Mouse (Mus musculus): ENCODE measurements at regions not wholly inside any gene's neighbourhood (a gene's known extent, or its start where the extent isn't known, plus 50 kb on each side); places are given as distances from the start of the nearest gene placed in this dataset.

DNA sequence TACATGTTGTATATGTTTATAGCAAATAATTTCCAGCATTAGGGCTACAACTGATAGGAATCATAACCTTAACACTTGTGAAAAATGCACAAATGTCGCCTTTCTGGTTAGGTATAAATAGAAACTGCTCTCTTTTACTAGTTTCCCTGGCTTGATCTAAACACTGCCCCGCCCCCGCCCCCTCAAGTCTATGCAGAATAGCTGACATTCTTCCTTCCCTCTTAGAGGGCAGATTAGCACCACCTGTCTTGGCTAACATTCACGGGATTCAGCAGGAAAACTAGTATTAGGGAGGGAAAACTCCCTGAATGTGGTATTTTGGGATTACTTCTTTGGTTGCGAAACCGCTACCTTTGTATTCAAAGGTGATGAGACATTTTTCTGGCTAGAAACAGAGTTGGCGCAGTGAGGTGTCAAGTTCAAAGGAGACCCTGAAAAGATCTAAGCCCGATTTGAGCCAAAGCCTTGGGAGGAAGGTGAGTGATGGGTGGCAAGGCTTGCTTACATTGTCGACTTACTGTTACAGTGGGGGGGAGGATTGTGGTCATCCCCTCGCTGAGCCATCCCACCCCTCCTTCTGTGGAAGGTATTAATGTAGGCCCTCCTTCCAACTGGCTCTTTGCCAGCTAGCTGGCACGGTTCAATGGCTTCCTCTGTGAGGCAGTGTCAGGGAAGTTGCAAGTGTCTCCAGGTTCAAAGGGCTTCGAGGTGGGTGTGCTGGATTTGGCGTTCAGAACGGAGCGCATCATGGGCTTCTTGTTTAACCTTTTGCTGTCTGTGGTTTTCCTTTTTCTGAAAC is 209.8 kb upstream of the Nr2f2 start:
- DNase-seq (ENCODE audit: low spot score in 2 of 2) = no peak

DNA sequence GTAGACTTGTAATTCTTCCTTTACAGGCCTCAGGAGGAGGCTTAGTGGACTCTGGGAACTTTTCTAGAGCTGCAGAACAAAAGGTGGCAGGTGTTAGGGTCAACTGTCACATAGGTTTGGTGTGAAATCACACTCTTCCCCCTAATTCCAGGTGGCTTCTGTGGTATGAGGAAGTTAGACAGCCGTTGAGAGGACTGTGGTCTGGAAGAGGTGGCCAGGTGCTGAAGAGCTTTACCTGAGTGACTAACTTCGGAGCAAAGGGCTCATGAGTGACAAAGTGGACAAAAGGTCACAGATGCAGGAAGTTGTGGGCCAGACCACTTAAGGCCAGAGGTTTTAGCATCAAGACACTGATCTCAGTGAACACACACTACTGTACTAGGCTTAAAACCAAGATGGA is 209.1 kb upstream of the Nr2f2 start:
- DNase-seq (ENCODE audit: low spot score in 2 of 2) = no peak

DNA sequence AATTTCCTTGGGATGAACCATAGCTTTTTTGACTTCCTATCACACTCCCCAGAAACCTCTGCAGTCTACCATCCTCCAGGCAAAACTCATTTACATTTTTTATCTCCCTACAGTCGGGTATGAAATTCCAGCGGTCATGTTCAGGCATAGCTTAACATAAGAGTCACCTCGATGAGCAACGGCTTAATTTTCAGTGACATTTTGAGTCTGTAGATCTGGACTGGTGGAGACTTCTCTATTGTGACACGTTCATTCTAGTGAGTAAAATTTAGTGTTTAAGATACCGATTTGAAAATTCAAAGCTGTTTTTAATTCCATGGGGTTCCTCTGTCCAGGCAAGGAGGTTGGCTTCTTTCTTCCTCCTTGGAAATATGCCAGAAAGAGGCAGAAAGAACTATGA is 207.7 kb upstream of the Nr2f2 start:
- no peak for DNase-seq (ENCODE audit: low spot score in 2 of 2)

DNA sequence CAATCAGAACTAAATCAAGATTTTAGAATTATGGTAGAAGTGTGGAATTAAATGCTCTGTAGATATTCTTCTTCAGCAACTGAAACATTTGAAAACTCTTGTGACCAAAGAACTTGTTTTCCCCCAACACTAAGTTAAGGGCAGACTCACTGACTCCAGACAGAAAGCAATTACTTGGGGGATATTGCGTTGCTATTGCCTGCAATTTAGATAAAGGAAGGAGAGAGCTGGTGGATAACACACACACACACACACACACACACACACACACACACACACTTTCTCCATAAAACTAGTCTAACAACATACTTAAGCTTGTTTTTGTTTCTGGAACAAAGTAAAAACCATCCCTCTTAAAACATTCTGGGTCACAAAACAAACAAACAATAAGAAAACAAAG is 198.5 kb upstream of the Nr2f2 start:
- no peak for DNase-seq (ENCODE audit: low spot score in 2 of 2)

DNA sequence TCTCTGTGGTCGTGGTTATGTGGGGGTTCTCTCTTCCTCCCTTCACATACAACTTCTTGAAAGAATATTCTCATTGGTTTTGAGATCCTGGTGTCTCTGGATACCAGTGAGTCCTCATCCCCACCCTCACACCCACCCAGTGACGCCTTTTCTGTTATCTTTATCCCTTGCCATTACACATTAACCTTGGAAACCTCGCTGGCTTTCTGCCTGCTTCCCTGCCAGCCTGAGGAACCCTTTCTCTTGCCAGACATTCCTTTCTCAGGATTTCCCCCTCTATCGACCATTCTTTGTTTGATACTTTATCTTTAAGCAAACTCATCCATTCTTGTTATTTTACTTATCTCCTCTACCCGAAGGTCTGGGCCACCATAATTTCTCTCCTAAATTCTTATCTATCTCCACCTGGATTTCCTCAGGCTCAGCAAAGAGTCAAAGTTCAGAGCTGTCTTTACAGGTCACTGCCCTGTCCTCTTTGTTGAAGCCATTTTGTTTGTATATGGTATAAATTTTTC is 182.5 kb upstream of the Nr2f2 start:
- DNase-seq (ENCODE audit: low spot score in 2 of 2) = no peak

DNA sequence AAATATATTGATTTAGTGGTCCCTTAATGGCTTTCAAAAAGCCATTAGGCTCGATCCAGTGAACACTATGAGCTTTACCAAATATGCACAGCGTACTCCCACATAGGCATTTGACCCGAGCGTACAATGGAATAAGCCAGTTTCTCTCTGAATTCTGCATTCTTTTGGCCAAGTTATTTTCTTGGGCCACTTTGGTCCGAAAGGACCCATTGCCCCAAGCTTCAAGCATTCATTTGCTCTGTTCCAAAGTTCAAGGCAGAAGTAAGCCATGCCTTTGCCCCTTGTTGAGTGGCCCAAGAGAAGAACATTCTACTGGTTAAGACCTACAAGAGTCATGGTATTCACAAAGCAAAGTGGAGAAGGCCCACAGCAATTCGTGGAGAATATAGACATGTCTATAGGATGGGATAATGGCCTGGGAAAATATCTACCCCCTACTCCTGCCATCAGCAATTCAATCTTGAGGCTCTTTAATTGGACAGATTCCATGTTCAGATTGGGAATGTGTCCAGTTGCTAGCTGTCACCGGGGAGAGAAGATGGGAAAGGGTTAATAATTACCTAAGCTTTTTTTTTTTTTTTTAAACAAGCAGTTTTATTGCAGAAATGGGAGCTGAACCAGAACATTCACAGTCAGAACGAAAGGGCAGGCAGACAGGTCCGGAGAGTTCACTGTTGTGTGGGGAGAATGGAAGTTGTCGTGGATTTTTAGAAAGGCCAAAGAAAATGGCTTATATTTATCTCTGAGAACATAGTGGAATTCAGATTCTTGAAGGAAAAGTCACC is 175.5 kb upstream of the Nr2f2 start:
- DNase-seq (ENCODE audit: low spot score in 2 of 2) = no peak

DNA sequence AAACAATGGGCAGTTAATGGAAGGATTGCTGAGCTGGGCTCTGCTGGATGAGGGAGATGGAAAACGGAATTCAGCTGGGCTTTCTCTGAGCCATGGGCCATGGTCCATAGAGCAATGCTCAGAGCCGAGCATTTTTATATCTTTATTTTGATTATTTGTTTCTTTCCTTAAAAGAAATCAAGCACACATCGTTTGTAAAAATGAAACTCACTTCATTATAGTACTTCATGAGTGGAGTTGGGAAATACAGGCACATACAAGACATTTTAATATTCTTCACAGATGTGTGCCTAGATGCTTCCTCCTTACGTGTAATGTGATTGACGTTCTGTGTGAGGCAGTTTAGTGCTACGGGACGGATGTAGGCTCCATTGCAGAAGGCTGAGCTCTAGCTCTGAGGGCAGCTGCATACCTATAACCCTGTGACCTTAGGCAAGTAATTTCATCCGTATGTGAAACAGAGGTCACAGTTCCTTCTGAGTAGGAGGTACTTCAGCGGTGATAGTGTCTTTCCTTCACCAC is 172.6 kb upstream of the Nr2f2 start:
- no peak for DNase-seq (ENCODE audit: low spot score in 2 of 2)

DNA sequence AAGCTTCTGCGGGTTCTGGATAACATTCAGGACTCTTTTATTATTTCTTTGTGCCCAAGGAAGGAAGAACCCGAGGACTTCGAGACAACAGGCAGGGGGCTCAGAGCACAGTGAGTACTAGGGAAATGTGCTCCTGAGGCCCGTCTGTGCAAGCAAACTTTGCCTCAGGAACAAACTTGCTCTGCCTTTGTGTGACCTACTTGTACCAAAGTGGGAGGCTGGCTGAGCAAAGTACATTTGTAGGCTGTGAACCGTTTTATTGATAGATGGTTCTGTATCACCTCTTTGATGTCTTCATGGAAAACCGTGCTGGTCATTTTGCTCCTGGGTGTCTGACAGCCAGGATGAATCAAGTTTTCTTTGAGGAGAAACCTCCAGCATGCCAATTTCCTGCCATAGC is 169.5 kb upstream of the Nr2f2 start:
- DNase-seq (ENCODE audit: low spot score in 2 of 2) = no peak

DNA sequence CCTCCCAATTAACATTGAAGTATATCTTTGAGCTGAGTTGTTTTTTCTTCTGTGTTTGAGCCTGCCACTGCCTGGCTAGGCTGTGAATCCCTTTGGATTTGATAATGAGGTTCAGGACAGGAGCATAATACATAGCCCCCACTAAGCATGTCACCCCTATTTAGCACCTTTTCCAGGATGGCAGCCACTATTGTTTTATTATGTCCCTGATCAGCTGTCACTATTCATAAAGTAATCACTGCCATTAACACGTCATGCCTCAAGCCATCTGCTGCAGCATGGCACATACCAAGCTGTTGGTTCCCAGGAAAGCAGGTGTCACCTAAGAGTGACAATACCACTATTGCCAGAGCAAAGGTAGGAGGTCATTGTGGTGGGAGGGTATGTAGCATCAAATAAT is 167.0 kb upstream of the Nr2f2 start:
- DNase-seq (ENCODE audit: low spot score in 2 of 2) = no peak

DNA sequence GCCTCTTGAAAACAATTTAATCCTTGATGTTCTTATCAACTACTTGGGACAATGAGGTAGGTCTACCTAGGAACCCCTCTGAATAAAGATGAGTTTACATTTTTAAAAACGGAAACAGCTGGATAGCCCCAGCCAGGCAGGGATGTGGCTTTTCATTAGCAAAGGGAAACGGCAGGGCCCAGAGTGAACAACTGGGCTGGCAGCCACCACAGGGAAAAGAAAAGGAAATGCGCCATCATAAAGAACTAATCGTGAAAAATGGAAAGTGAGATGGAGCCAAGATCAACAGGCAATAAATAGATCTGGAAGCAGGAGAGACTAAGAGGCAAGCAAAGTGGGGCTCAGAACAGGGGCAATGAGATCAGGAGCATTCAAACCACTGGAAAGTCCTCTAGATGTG is 161.4 kb upstream of the Nr2f2 start:
- peak in 1 of 2 experiments; percentile 32 for DNase-seq (ENCODE audit: low spot score in 2 of 2)

DNA sequence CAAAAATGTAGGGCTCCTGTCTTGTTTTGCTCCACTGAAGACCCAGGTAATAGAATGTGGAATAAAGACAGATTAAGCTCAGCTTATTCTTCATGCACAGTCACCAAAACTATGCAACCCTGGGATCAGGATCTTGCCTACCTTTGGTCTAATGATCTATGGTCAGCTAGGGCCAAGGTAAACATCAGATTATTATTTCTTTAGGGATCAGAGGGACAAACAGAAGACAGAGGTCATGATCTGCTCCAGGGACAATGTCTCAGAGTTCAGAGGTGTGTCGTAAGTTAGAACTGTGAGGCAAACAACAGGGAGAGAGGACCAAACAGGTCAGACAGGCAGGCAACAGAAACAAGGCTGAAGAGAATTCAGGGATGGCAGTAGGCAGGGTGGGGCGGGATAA is 158.8 kb upstream of the Nr2f2 start:
- DNase-seq (ENCODE audit: low spot score in 2 of 2) = no peak

DNA sequence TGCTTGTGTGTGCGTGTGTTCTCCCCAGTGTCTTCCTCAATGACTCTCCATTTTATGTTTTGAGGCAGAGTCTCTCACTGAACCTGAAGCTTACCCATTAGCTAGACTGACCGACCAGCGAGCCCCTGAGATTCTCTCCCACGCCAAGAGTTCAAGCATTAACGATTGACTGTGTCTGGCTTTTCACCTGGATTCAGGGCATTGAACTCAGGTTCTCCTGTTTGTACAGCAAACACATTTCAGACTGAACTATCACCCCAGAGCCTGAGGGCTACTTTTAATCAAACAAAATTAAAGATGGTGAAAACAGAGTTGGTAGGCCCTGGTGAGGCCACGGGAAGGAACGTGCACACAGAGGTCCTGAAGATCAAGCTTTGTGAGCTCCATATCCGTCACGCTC is 158.2 kb upstream of the Nr2f2 start:
- DNase-seq (ENCODE audit: low spot score in 2 of 2) = no peak

DNA sequence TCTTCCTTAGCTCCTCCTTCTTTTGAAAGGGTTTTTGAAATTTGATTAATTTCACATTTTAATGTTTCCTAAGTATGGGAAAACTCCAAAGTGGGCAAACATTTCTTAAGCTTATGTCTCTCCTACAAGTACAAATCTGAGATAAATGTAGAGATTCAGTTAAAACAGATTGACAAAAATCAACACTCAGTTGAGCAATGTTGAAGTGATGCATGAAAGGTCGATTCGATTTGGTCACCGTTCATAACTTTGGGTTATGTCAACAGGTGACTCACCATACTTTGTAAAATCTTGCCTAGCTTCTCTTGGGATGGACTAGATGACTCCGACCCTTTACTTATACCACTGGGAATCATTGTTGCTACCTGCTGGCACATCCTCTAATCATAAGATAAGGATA is 157.7 kb upstream of the Nr2f2 start:
- DNase-seq (ENCODE audit: low spot score in 2 of 2) = no peak

DNA sequence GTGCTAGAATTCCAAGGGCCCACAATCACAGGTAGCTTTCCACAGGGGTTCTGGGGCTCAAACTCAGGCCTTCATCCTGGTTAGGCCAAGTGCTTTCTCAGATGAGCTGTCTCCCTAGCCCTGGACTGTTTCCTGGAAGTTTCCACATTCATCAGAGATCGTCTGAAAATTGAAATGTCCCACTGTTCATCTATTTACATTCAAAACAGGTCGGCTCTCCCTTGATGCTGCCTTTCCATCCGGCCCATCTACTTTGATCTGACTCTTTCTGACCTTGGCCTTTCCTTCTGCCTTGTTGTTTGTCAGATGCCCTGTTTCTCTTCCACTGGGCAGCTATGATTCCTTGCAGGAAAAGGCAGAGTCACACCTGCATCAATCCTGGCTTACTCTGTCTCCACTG is 150.2 kb upstream of the Nr2f2 start:
- DNase-seq (ENCODE audit: low spot score in 2 of 2) = no peak

DNA sequence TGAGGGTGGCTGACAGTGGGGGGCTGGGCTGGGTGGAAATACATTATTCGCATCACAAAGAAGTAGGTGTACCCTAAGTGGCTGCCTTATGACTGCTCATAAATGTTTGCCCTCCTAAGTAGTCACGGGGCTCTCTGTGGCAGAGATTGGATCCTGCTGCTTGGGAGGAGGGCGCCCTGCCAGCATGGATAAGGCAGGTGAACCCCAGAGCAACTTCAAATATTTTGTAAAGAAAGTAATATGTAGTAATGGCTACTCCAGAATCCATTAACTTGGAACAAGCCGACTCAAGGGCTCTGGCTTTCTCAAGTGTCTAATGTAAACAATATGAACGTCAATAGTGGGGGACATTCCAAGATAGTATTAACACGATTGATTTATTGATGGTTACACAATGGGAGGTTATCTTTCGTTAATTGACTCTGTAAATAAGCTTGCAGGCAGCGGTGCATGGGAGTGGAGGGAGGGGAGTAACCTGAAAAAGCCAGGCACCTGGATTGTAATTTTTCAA is 148.9 kb upstream of the Nr2f2 start:
- no peak for DNase-seq (ENCODE audit: low spot score in 2 of 2)

DNA sequence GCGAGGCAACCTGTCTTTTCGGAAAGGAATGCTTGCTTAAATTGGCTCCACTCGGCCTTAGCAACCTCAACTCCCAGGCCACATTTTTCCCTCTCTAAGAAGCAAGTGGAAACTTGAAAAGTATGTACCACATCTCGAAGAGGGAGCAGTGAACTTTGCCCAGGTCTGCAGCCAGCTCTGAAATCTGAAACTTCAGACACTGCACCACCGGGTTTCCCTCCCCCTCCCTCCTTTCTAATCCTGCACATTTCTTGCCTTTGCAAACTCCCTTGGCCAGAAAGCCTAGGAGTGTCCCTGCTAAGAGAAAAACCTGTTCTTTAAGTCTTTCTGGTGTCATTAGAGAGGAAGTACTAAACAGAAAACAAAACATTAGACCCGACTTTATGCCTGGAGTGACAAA is 148.1 kb upstream of the Nr2f2 start:
- no peak for DNase-seq (ENCODE audit: low spot score in 2 of 2)

DNA sequence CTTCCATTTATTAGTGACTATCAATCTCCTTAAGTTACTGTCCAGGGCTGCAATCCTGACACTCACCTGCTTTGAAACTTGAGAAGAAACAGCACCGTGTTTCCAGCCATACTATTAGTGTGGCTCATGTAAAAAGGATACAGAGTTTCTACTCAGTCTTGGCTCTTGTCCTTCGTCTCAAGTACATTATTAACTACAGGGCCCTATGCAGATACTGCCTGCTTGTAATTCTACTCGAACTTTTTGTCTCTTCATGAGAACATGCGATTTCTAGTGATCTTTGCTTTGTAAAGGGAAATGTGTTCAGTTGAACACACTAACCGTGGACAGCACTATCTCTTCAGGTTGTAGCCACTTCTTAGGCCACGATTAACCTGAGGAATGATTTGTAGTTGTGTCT is 145.8 kb upstream of the Nr2f2 start:
- no peak for DNase-seq (ENCODE audit: low spot score in 2 of 2)

DNA sequence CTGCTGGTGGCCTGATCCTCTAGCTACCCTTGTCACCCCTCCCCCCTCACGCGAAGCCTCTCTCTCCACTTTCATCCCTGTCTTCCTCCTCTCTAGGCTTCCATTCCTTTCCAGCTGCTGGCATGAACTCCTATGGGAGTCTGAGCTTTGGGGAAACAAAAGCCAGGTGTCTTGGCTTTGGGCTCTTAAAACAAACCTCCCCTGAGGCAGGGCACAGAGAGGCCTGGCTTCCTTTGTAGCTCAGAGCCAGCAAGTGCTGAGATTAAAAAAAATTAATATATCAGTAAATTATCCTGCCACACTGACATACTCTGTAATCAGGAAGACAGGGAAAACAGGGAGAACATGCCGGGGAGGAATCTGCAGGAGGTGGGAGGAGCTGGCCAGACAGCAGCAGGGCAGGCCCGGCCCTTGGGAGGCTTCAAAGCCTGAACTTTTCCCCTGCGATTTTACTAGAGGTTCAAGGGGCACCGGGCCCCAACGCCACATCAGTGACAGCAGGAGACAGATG is 139.2 kb upstream of the Nr2f2 start:
- DNase-seq (ENCODE audit: low spot score in 2 of 2) = peak in 1 of 2 experiments; percentile 16

DNA sequence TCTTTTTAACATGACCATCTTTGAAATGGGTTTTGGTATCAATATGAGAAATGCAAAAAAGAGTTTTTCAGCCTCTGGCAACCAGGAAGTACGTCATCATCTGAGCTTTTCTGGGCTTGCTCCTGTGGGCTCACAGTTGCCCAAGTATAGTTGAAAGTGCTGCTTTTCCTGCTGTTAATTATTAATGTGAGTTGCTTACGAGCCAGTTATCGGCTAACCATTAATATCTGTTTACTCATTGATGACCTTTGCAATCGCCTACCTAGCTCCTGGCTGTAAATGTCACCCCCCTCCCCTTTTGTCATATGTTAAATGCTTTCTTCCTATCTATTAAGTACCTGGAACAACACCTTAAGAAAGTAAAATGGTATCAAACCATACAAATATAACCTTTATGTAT is 135.3 kb upstream of the Nr2f2 start:
- no peak for DNase-seq (ENCODE audit: low spot score in 2 of 2)

DNA sequence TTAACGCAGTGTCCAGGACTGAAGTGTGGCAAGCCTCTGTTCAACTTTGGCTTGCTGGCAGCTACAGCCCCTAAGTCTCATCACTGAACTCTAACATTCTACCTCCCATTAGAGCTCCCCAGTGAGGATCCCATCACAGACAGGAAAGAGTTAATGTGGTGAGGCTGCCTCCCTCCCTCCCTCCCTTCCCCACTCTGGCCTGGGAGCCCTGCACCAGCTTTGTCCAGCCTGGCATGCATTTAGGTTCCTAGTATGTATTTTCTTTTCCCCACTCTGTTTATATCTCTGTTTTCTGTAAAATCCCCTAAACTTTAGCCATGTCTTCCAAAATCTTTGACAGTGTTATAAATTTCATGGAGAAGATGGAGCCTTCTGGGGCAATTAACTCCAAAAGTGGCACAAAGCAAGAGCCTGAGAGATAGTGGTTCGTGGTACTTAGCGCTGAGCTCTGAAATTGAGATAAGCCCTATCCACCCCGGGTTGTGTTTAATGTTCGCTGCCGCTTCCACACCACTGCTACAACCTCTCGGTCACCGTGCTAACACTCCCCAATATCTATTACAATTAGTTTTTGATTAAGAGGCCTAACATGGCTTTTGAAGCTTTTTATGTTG is 130.1 kb upstream of the Nr2f2 start:
- no peak for DNase-seq (ENCODE audit: low spot score in 2 of 2)

DNA sequence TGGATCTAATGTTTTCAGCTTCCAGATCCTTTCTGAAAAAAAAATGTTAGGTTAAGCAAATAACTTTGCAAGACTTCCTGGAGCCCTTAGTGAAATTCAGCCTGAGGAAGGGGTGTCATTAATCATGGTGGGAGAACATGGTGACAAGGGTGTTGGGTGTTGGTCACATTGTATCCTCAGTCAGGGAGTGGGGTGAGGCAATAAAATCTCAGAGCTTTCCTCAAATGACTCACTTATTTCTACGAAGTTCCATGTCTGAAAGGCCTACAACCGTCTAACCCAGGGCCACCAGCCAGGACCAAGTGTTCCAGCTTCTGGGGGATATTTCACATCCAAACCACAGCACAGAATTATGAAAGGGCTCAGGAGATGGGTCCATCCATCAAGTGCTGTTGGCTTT is 117.7 kb upstream of the Nr2f2 start:
- DNase-seq (ENCODE audit: low spot score in 2 of 2) = no peak

DNA sequence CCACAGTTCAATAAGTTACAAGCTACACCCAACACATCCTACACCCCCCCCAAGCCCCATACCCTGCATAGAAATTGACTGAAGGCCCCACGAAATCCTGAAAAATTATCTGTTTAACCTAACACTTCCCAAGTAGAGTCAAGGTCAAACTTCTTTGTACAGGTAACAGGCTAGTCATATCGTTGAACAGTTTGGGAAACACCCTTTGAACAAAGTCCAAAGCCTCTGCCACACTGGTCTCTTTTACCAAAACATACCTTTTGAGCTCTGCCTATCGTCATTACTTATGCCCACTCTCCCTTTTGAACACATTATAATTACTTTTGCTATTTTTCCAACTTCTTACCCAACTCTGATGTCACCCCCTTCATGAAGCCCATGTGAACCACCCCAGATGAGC is 117.0 kb upstream of the Nr2f2 start:
- DNase-seq (ENCODE audit: low spot score in 2 of 2) = no peak

Data from heart, adult 9 months (tissue).